Mouse (Mus musculus): ENCODE results near the gene Rab1a. TPM values are rescaled to one million over a fixed set of nuclear protein-coding genes. Genes with fewer than 3 reads are reported as not detected.

Rab1a gene
- polyA plus RNA-seq, 1 experiment from 2014 or later: 264 TPM

DNA sequence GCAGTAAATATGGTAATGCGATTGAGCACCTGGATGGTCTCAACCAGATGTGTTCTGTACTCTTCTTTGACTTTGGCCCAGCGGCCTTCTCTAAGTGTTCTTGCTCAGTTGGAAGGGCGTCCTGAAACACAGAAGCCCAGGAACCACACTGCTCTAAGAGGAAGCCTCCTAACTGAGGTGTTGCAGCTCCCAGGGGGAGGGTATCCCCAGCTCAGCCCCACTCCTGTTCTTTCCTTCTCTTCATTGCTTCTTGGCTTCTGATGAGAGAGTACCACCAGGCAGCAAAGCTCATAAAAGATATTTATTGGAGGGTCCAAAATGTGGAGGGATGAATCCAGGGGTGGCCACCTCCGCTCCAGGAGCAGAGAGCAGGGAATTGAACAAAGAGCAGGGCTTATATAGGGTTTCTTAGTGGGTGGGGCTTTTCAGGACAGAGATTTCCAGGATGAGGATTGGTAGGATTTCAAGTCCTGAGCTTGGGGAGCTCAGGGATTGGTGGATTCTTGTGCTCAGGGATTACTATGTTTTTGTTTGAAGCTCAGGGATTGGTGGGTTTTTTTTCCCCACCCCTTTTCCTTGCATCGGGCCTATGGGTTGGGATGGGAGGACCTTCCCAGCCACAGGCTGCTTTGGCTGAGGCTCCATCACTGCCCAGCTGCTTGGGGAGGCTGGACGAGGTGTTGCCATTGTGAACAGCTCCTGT is 49.4 kb downstream of the Rab1a start:
- Histone ChIP-seq H3K4me3 (ENCODE audit: low read length) (no peak overlapping the region), H3K4me2 (ENCODE audit: low read depth, low read length) (peak overlapping the region; percentile 92; the same call in 1 of the 2 replicates), H3K9me3 (ENCODE audit: control insufficient read depth, low read length) (no peaks in the 10 kb centered on the region), H3K27ac (ENCODE audit: low read length) (no peak overlapping the region), H3K9ac (ENCODE audit: low read length) (no peak overlapping the region), H3K4me1 (replicated peaks; ENCODE audit: control insufficient read depth, insufficient read depth, low read length) (peaks cover 23% of the 10 kb centered on the region), H3K27me3 (ENCODE audit: control insufficient read depth, insufficient read depth, low read depth, low read length) (no peaks in the 10 kb centered on the region), H3K36me3 (ENCODE audit: control insufficient read depth, insufficient read depth, low read length) (no peaks in the 10 kb centered on the region)
- ATAC-seq (ENCODE audit: low read depth): no peak
- 88% methylated on average over 6 of the region's 6 CpGs for WGBS

DNA sequence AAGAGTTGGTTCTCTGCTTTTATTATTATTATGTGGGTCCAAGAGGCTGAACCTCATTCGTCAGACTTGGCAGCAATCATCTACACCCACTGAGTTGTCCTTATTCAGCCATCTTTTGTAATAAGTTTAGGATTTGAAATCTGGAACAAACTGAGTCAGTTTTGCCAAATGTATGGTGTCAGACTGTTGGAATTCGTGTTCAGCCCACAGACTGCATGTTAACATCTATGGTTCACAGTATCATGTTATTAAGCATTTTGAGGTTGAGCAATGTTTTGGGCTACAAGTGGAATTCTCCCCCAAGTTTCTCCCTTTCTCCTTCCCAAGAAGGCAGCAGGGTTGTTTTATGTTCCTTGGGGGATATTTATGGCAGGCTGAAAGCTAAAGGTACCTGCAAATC is 51.9 kb downstream of the Rab1a start:
- H3K36me3 ChIP-seq (ENCODE audit: control insufficient read depth, insufficient read depth, low read length): no peaks in the 10 kb centered on the region
- no peak overlapping the region for H3K27ac ChIP-seq (ENCODE audit: low read length)
- no peak overlapping the region for H3K9ac ChIP-seq (ENCODE audit: low read length)
- ATAC-seq (ENCODE audit: low read depth): no peak
- H3K4me2 ChIP-seq (ENCODE audit: low read depth, low read length): no peak overlapping the region
- H3K9me3 ChIP-seq (ENCODE audit: control insufficient read depth, low read length): no peaks in the 10 kb centered on the region
- H3K27me3 ChIP-seq (ENCODE audit: control insufficient read depth, insufficient read depth, low read depth, low read length): no peaks in the 10 kb centered on the region
- H3K4me1 ChIP-seq (replicated peaks; ENCODE audit: control insufficient read depth, insufficient read depth, low read length): peaks cover 3% of the 10 kb centered on the region
- H3K4me3 ChIP-seq (ENCODE audit: low read length): no peak overlapping the region
- WGBS: 61% methylated on average over 2 of the region's 2 CpGs

DNA sequence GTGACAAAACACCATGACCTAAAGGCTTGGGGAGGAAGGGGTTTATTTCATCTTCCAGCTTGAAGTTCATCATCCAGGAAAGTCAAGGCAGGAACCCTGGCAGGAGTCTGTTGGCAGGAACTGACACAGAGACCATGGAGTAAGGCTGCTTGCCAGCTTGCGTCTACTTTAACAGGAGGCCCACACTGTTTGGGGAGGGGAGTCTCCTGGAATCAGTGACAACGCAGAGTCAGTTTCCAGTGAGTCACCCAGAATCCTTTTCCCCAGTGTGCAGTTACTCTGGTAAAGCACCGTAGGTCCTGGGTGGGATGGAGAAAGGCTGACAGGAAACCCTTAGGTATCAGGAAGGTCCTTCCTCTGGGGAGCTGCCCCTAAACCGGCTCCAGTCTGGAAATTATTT is 53.6 kb downstream of the Rab1a start:
- Histone ChIP-seq H3K4me3 (ENCODE audit: low read length) (no peak overlapping the region), H3K9me3 (ENCODE audit: control insufficient read depth, low read length) (no peaks in the 10 kb centered on the region), H3K4me2 (ENCODE audit: low read depth, low read length) (no peak overlapping the region), H3K27me3 (ENCODE audit: control insufficient read depth, insufficient read depth, low read depth, low read length) (no peaks in the 10 kb centered on the region), H3K4me1 (replicated peaks; ENCODE audit: control insufficient read depth, insufficient read depth, low read length) (no peaks in the 10 kb centered on the region), H3K36me3 (ENCODE audit: control insufficient read depth, insufficient read depth, low read length) (no peaks in the 10 kb centered on the region), H3K27ac (ENCODE audit: low read length) (no peak overlapping the region), H3K9ac (ENCODE audit: low read length) (no peak overlapping the region)
- no peak for ATAC-seq (ENCODE audit: low read depth)
- 65% methylated on average over 4 of the region's 4 CpGs for WGBS

DNA sequence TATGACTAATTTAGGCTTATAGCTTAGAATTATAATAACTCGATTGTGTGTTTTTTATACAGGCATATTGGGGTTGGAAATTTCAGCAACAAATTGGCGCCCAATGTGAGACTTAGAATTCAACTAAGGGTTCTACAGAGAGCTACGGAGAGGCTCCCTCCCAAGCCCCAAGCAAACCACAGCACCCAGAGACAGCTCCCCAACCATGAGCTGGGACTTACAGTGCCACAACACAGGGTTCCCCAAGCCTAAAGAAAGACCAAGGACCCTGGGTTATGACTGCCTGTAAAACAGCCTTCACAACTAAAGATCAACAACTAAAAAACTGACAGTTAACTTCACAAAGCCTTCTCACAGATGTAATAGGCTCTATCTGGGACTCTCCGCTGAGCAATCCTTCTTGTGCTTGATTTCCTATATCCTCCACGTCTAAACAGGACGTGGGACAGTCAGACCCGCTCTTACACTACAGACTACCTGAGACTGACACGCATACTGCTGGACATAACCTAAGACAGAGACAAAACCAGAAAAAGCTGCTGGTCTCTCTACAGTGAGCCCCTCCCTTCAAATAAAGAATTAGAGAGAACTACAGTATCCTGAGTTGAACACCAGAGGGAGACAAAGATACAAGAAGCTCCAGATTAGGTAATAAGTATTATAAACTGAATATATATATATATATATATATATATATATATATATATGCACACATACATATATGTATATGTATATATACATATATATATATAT is 61.6 kb downstream of the Rab1a start:
- no peak overlapping the region for H3K4me2 ChIP-seq (ENCODE audit: low read depth, low read length)
- WGBS: 51% methylated on average over 8 of the region's 8 CpGs
- ATAC-seq (ENCODE audit: low read depth): 0 out of 2 replicates have a peak, but pooled peaks have one; percentile 23

DNA sequence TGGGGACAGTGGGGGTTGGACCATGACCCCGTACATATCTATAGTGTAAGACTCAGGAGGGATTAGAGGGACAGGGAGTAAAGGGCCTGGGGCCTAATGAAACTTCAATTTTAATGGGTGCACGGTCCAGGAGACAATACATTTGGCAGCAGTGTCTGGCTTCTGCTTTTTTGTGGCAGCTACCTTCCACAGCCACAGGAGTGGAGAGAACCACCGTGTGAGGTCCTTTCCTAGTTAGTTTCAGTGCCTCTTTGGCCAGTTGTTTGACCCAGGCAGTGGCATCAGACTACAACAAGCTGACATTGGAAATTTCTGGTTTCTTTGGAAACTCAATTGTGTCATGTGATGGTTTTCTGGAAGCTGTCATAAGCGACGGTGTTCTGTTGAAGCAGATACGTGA is 68.7 kb downstream of the Rab1a start:
- no peak overlapping the region for H3K9ac ChIP-seq (ENCODE audit: low read length)
- no peaks in the 10 kb centered on the region for H3K4me1 ChIP-seq (replicated peaks; ENCODE audit: control insufficient read depth, insufficient read depth, low read length)
- H3K4me2 ChIP-seq (ENCODE audit: low read depth, low read length): no peak overlapping the region
- no peak overlapping the region for H3K27ac ChIP-seq (ENCODE audit: low read length)
- no peaks in the 10 kb centered on the region for H3K36me3 ChIP-seq (ENCODE audit: control insufficient read depth, insufficient read depth, low read length)
- no peaks in the 10 kb centered on the region for H3K9me3 ChIP-seq (ENCODE audit: control insufficient read depth, low read length)
- H3K27me3 ChIP-seq (ENCODE audit: control insufficient read depth, insufficient read depth, low read depth, low read length): no peaks in the 10 kb centered on the region
- H3K4me3 ChIP-seq (ENCODE audit: low read length): no peak overlapping the region
- no peak for ATAC-seq (ENCODE audit: low read depth)
- WGBS: 77% methylated on average over 6 of the region's 6 CpGs

More for the DNA sequence above, 61.6 kb downstream of the Rab1a start:
- Histone ChIP-seq H3K4me1 (replicated peaks; ENCODE audit: control insufficient read depth, insufficient read depth, low read length) (no peaks in the 10 kb centered on the region), H3K4me3 (ENCODE audit: low read length) (no peak overlapping the region), H3K36me3 (ENCODE audit: control insufficient read depth, insufficient read depth, low read length) (no peaks in the 10 kb centered on the region), H3K27me3 (ENCODE audit: control insufficient read depth, insufficient read depth, low read depth, low read length) (no peaks in the 10 kb centered on the region), H3K27ac (ENCODE audit: low read length) (no peak overlapping the region), H3K9me3 (ENCODE audit: control insufficient read depth, low read length) (no peaks in the 10 kb centered on the region), H3K9ac (ENCODE audit: low read length) (no peak overlapping the region)

DNA sequence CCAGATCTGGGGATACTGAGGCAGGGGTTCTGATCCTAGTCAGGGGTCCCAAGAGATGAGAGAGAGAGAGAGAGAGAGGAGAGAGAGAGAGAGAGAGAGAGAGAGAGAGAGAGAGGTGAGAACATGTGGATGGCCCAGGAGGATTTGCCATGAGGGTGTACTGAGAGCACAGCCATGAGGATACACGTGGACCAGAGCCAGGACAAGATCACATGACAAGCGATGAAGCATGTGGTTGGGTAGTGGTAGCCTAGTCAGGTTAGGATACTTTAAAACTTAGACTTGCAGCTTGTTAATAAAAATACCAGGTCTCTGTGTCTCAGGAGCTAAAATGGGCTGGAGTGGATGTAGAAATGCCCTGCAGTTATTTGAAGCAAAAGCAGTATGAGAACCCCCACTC is 74.7 kb downstream of the Rab1a start:
- Histone ChIP-seq H3K27ac (ENCODE audit: low read length) (no peak overlapping the region), H3K4me2 (ENCODE audit: low read depth, low read length) (no peak overlapping the region), H3K27me3 (ENCODE audit: control insufficient read depth, insufficient read depth, low read depth, low read length) (no peaks in the 10 kb centered on the region), H3K9me3 (ENCODE audit: control insufficient read depth, low read length) (no peaks in the 10 kb centered on the region), H3K4me1 (replicated peaks; ENCODE audit: control insufficient read depth, insufficient read depth, low read length) (peaks cover 10% of the 10 kb centered on the region), H3K4me3 (ENCODE audit: low read length) (no peak overlapping the region), H3K9ac (ENCODE audit: low read length) (no peak overlapping the region), H3K36me3 (ENCODE audit: control insufficient read depth, insufficient read depth, low read length) (no peaks in the 10 kb centered on the region)
- WGBS: 67% methylated on average over 2 of the region's 2 CpGs
- ATAC-seq (ENCODE audit: low read depth): no peak

Other genes starting within 250 kb of the Rab1a start
- gene Actr2, start 88.5 kb upstream of the Rab1a start, polyA plus RNA-seq (2015; fragmentation: Nextera tagmentation; extraction: Ambion mirVana): 111 and 120 TPM in 2 replicates
- 36.8 and 37.0 TPM in 2 replicates for gene Cep68, start 48.0 kb downstream of the Rab1a start, polyA plus RNA-seq (2015; fragmentation: Nextera tagmentation; extraction: Ambion mirVana)
- gene Slc1a4, start 131.3 kb downstream of the Rab1a start, polyA plus RNA-seq (2015; fragmentation: Nextera tagmentation; extraction: Ambion mirVana): 17.9 and 18.2 TPM in 2 replicates